Mouse (Mus musculus): ENCODE results near the gene Rere. TPM values are rescaled to one million over a fixed set of nuclear protein-coding genes. Genes with fewer than 3 reads are reported as not detected.

The Rere gene
- polyA plus RNA-seq (2012; rRNA removed; ENCODE audit: low replicate concordance) = 39.8 and 44.9 TPM in 2 replicates

GRCm38 (mm10) chr4:150281018-150281761 lies at the start of gene Rere:
TSS of gene Rere (plus strand) at chr4:150281646.

GRCm38 (mm10) chr4:150236521-150237481 lies 44.6 kb upstream of the Rere start, which contains the start of gene Eno1:
TSS of gene Eno1 (plus strand) at chr4:150236721.

GRCm38 (mm10) chr4:150651390-150652277 lies 370.2 kb downstream of the Rere start, which contains the start of gene Slc45a1:
TSS of gene Slc45a1 (minus strand) at chr4:150652174.

Other genes with a start within 250 kb of the Rere start
- 3.6 and 3.7 TPM in 2 replicates for gene Gpr157, start 194.3 kb upstream of the Rere start, polyA plus RNA-seq (2012; rRNA removed; ENCODE audit: low replicate concordance)
- 164 and 279 TPM in 2 replicates for gene Slc2a5, start 162.4 kb upstream of the Rere start, polyA plus RNA-seq (2012; rRNA removed; ENCODE audit: low replicate concordance)
- gene Slc2a7, start 132.7 kb upstream of the Rere start, polyA plus RNA-seq (2012; rRNA removed; ENCODE audit: low replicate concordance) = 63.9 and 194 TPM in 2 replicates
- not detected in 2 replicates for gene Car6, start 80.3 kb upstream of the Rere start, polyA plus RNA-seq (2012; rRNA removed; ENCODE audit: low replicate concordance)
- 467 and 479 TPM in 2 replicates for gene Eno1, start 44.9 kb upstream of the Rere start, polyA plus RNA-seq (2012; rRNA removed; ENCODE audit: low replicate concordance)